Mouse (Mus musculus): ENCODE results near the gene Depp1. TPM values are rescaled to one million over a fixed set of nuclear protein-coding genes. Genes with fewer than 3 reads are reported as not detected.

The Depp1 gene
- total and polyA plus RNA-seq, 2 experiments = 125 to 244 TPM

DNA sequence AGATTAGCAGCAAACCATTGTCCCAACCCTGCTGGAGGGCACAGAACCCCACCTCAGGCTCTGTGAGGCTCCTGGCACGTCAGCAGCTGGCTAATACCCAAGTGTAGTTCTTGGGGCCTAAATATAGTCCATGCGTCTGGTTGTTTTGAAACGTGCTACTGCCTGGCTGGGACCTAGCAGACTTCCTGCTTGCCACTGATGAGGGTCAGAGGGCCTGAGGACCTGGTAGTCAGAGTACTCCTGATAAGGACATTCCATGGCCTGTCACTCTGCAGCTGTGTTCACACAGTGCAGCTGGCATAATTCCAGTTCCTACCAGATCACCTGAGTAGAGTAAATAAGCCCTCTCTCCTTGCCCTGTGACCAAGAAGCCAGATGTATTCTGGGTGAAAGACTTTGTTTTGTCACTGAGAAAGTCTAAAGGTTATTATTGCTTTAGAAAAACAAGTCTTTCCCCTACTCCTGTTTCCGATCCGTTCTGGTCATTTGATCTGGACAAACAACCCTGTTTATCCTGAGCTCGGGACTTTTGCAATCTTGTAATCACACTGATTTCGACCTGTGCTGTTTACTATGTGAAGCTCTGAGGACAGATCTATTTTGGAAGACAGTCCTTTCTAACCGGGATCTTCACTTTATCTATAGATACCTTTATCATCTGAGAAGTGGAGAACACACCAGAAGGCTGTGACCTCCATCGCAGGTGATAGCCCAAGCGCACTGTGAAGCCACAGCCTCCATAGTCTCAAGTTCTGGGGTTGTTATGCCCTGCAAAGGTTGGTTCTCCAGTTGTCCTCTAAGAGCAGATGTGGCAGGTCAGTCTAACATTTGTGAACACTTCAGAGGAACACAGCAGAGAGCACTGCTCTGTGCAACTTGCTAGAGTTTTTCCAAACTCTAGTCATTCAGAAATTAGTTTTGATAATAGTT, 14.9 kb upstream of the Depp1 start:
- H3K79me2 ChIP-seq (ENCODE audit: control insufficient read depth, insufficient read depth, low read length) = no peaks in the 10 kb centered on the region
- no peaks in the 10 kb centered on the region for H3K36me3 ChIP-seq (ENCODE audit: control insufficient read depth, insufficient read depth, low read length)
- DNase-seq (ENCODE audit: extremely low read depth, low read depth, low spot score) = peak; percentile 100
- TF ChIP-seq POLR2A (IDR thresholded peaks at IDR 0.05; ENCODE audit: extremely low read depth, insufficient read depth, low read length) (no peak), CTCF (IDR thresholded peaks at IDR 0.05; ENCODE audit: low read depth, low read length) (no peak)
- peak overlapping the region; percentile 53 for H3K4me3 ChIP-seq (ENCODE audit: insufficient read depth, low read depth, low read length)
- 6% methylated on average over 10 of the region's 10 CpGs for WGBS
- H3K9ac ChIP-seq (ENCODE audit: low read depth, low read length) = peak overlapping the region; percentile 66
- peaks cover 30% of the 10 kb centered on the region for H3K4me1 ChIP-seq (ENCODE audit: control insufficient read depth, insufficient read depth, low read length)
- H3K27me3 ChIP-seq (ENCODE audit: control insufficient read depth, insufficient read depth, low read length) = no peaks in the 10 kb centered on the region
- peak overlapping the region; percentile 100 for H3K27ac ChIP-seq (replicated peaks; ENCODE audit: insufficient read depth, low read depth, low read length)

DNA sequence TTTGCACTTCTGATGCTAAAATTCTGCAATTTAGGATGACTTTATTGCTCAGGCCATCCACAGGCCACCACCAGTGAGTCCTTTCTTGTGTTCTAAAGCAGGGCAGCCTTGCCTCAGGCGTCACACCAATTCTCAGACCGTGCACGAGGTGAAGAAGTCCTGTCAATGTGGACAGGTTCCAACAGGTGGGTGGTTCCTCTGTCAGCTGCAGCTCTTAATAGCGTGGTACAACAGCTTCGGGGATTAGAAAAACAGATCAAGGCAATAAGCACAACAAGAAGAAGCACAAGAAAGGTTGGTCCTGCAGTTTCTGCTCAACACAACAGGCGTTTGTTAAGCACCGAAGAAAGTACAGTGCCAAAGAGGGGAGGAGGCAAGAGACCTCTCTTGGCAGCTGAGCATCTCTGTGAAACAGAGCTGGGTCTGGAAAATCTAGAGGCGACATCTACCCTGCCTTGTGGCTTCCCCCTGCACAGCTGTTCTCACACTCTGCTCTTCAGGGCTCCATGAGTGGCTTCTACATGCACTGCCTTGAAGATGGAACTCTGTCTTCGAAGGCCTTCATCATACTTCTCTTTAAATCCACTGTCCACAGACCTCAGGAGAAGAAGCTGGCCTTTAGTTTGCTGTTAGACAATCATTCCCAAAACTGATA, 13.7 kb upstream of the Depp1 start:
- no peak overlapping the region for H3K4me3 ChIP-seq (ENCODE audit: insufficient read depth, low read depth, low read length)
- peaks cover 30% of the 10 kb centered on the region for H3K4me1 ChIP-seq (ENCODE audit: control insufficient read depth, insufficient read depth, low read length)
- no peak for TF ChIP-seq CTCF (IDR thresholded peaks at IDR 0.05; ENCODE audit: low read depth, low read length)
- TF ChIP-seq POLR2A (IDR thresholded peaks at IDR 0.05; ENCODE audit: extremely low read depth, insufficient read depth, low read length) = no peak
- WGBS = 30% methylated on average over 9 of the region's 9 CpGs
- H3K36me3 ChIP-seq (ENCODE audit: control insufficient read depth, insufficient read depth, low read length) = no peaks in the 10 kb centered on the region
- peak overlapping the region; percentile 51; the same call in 1 of the 2 replicates for H3K9ac ChIP-seq (ENCODE audit: low read depth, low read length)
- H3K27ac ChIP-seq (replicated peaks; ENCODE audit: insufficient read depth, low read depth, low read length) = peak overlapping the region; percentile 100
- DNase-seq (ENCODE audit: extremely low read depth, low read depth, low spot score) = peak; percentile 78
- H3K79me2 ChIP-seq (ENCODE audit: control insufficient read depth, insufficient read depth, low read length) = no peaks in the 10 kb centered on the region
- no peaks in the 10 kb centered on the region for H3K27me3 ChIP-seq (ENCODE audit: control insufficient read depth, insufficient read depth, low read length)

DNA sequence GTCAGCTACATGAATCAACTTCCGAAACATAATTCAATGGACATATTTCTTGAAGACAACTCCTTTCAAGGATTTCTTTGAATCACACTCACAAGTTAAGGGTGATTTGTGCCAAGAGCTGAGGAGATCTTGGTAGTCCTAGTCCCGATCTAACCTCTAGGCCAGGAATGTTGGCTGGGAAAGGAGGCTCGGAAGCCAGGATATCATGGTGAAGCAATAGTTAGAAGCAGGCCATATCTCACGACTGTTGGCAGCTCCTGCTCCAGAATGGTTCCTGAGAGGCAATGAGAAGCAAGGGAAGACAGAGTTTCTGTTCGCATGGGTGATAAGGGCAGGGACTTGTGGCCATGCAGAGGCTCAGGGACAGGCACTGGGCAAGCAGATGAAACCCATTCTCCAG, 12.9 kb upstream of the Depp1 start:
- peak overlapping the region; percentile 3; the same call in 1 of the 2 replicates for H3K27ac ChIP-seq (replicated peaks; ENCODE audit: insufficient read depth, low read depth, low read length)
- WGBS = 27% methylated on average over 5 of the region's 5 CpGs
- peak; percentile 95 for DNase-seq (ENCODE audit: extremely low read depth, low read depth, low spot score)

DNA sequence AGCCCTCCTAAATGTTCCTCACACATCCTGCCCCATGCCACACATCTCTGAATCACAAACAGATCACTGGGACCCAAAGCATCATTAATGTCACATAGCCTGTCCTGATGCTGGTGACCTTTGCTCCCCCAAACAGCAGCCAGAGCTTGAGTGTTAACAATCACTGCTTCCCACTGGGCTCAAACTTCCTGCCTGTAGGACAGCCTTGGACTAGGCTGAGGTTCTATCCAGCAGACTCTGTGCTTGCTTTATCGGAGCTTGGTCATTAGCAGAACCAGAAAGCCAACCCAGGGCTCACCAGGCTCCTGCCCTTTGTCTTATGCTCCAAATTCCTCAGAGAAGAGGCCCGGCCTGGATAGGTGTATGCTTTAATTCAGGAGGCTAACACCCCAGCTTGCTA, 11.5 kb upstream of the Depp1 start:
- Histone ChIP-seq H3K4me1 (ENCODE audit: control insufficient read depth, insufficient read depth, low read length) (peaks cover 30% of the 10 kb centered on the region), H3K27ac (replicated peaks; ENCODE audit: insufficient read depth, low read depth, low read length) (no peak overlapping the region), H3K27me3 (ENCODE audit: control insufficient read depth, insufficient read depth, low read length) (no peaks in the 10 kb centered on the region), H3K4me3 (ENCODE audit: insufficient read depth, low read depth, low read length) (no peak overlapping the region), H3K36me3 (ENCODE audit: control insufficient read depth, insufficient read depth, low read length) (no peaks in the 10 kb centered on the region), H3K9ac (ENCODE audit: low read depth, low read length) (no peak overlapping the region), H3K79me2 (ENCODE audit: control insufficient read depth, insufficient read depth, low read length) (no peaks in the 10 kb centered on the region)
- peak; percentile 74 for DNase-seq (ENCODE audit: extremely low read depth, low read depth, low spot score)
- TF ChIP-seq POLR2A (IDR thresholded peaks at IDR 0.05; ENCODE audit: extremely low read depth, insufficient read depth, low read length) = no peak
- no peak for TF ChIP-seq CTCF (IDR thresholded peaks at IDR 0.05; ENCODE audit: low read depth, low read length)
- 28% methylated on average over 2 of the region's 2 CpGs for WGBS

More for the DNA sequence above, 12.9 kb upstream of the Depp1 start:
- Histone ChIP-seq H3K4me1 (ENCODE audit: control insufficient read depth, insufficient read depth, low read length) (peaks cover 30% of the 10 kb centered on the region), H3K79me2 (ENCODE audit: control insufficient read depth, insufficient read depth, low read length) (no peaks in the 10 kb centered on the region), H3K4me3 (ENCODE audit: insufficient read depth, low read depth, low read length) (no peak overlapping the region), H3K36me3 (ENCODE audit: control insufficient read depth, insufficient read depth, low read length) (no peaks in the 10 kb centered on the region), H3K9ac (ENCODE audit: low read depth, low read length) (no peak overlapping the region), H3K27me3 (ENCODE audit: control insufficient read depth, insufficient read depth, low read length) (no peaks in the 10 kb centered on the region)
- TF ChIP-seq CTCF (IDR thresholded peaks at IDR 0.05; ENCODE audit: low read depth, low read length) (no peak), POLR2A (IDR thresholded peaks at IDR 0.05; ENCODE audit: extremely low read depth, insufficient read depth, low read length) (no peak)

DNA sequence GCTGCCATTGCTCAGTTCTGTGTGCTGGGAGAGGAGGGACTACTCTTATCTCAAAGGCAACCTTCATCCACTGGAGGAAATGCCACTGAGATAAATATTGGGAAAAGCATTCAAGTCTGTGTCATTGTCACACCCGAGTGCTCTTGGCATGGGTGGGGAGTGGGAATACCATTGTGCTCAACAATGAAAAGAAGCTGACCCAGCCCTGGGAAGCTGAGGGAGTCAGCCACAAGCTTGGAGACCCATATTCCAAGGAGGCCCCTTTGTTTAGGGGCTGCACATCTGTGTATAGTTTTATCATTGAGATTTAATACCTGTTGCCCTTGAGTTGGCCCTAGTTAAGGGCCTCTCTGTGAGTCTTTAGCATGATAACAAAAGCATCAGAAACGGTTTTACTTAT, 10.7 kb upstream of the Depp1 start:
- Histone ChIP-seq H3K79me2 (ENCODE audit: control insufficient read depth, insufficient read depth, low read length) (no peaks in the 10 kb centered on the region), H3K27me3 (ENCODE audit: control insufficient read depth, insufficient read depth, low read length) (no peaks in the 10 kb centered on the region), H3K36me3 (ENCODE audit: control insufficient read depth, insufficient read depth, low read length) (no peaks in the 10 kb centered on the region), H3K9ac (ENCODE audit: low read depth, low read length) (no peak overlapping the region), H3K27ac (replicated peaks; ENCODE audit: insufficient read depth, low read depth, low read length) (no peak overlapping the region), H3K4me3 (ENCODE audit: insufficient read depth, low read depth, low read length) (no peak overlapping the region), H3K4me1 (ENCODE audit: control insufficient read depth, insufficient read depth, low read length) (peaks cover 30% of the 10 kb centered on the region)
- DNase-seq (ENCODE audit: extremely low read depth, low read depth, low spot score) = peak; percentile 45
- TF ChIP-seq POLR2A (IDR thresholded peaks at IDR 0.05; ENCODE audit: extremely low read depth, insufficient read depth, low read length) = no peak
- TF ChIP-seq CTCF (IDR thresholded peaks at IDR 0.05; ENCODE audit: low read depth, low read length) = no peak
- 52% methylated on average over 2 of the region's 2 CpGs for WGBS

Data from liver, adult 2 months (tissue).